Mouse (Mus musculus): ENCODE data around the gene C8a. TPM values are rescaled to one million over a fixed set of nuclear protein-coding genes. Genes with fewer than 3 reads are reported as not detected.

Gene C8a
- polyA plus RNA-seq, 1 experiment: not detected

DNA sequence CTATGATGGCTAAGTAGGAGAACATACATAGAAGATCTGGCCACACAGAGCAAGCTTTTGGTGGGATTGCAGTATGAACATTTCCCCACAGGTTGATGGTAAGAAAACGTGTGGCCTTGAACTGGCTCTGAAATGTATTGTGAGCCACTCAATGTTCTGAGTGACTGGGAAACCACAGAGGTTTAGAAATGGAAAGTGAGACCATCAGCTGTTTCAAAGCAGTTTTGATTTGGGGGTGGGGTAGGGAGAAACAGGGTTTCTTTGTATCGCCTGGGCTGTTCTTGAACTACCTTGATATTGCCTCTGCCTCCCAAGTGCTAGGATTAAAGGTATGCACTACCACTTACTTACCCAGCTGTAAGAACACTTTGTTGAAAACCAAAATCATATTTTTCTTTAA is 21.0 kb downstream of the C8a start:
- no peaks in the 10 kb centered on the region for H3K4me1 ChIP-seq (ENCODE audit: control insufficient read depth, insufficient read depth, low read length)
- TF ChIP-seq CTCF (IDR thresholded peaks at IDR 0.05; ENCODE audit: low read depth, low read length) (no peak), POLR2A (IDR thresholded peaks at IDR 0.05; ENCODE audit: borderline replicate concordance, low read depth, low read length) (no peak)
- no peak overlapping the region for H3K27ac ChIP-seq (ENCODE audit: insufficient read depth, low read depth, low read length)
- H3K4me3 ChIP-seq (ENCODE audit: insufficient read depth, low read length): no peak overlapping the region

DNA sequence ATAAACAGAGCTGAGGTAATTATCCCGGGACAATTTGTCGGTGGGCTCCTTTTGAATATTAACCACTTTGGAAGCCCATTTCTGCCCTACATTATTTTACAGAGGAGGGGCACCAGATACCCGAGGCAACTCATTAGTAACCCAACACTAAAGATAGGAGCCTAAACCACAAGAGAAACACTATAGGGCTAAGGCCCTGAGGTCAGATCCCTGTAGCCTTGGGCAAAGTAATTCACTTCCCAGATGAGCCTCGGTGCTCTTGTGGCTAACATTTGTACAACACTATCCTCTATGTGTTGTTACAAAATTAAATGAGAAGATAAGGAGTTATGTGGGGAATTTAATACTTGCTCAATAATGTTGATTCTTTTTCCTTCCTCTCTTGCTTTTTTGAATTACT is 32.7 kb downstream of the C8a start:
- no peak for TF ChIP-seq POLR2A (IDR thresholded peaks at IDR 0.05; ENCODE audit: borderline replicate concordance, low read depth, low read length)
- no peak for TF ChIP-seq CTCF (IDR thresholded peaks at IDR 0.05; ENCODE audit: low read depth, low read length)
- H3K27ac ChIP-seq (ENCODE audit: insufficient read depth, low read depth, low read length): no peak overlapping the region
- H3K4me1 ChIP-seq (ENCODE audit: control insufficient read depth, insufficient read depth, low read length): no peaks in the 10 kb centered on the region
- H3K4me3 ChIP-seq (ENCODE audit: insufficient read depth, low read length): no peak overlapping the region

DNA sequence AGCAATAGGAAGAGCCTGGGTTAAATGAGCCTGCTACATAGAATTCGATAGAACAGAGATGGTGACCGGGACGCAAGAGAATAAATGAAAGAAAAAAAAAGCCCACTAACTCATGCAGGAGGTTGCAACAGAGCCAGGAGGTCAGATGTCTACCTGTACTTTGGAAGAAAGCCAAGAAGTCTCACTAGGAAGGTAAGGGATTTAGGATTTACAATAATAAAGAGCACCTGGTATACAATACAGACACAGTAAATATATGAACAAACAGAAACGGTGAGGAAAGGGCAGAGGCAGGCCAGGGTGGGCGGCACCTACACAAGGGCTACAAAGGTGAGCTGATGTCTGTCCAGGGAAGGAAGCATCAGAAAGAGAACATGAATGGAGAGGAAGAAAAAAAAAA is 34.0 kb downstream of the C8a start:
- no peaks in the 10 kb centered on the region for H3K4me1 ChIP-seq (ENCODE audit: control insufficient read depth, insufficient read depth, low read length)
- H3K27ac ChIP-seq (ENCODE audit: insufficient read depth, low read depth, low read length): no peak overlapping the region
- H3K4me3 ChIP-seq (ENCODE audit: insufficient read depth, low read length): no peak overlapping the region
- no peak for TF ChIP-seq CTCF (IDR thresholded peaks at IDR 0.05; ENCODE audit: low read depth, low read length)
- TF ChIP-seq POLR2A (IDR thresholded peaks at IDR 0.05; ENCODE audit: borderline replicate concordance, low read depth, low read length): no peak

DNA sequence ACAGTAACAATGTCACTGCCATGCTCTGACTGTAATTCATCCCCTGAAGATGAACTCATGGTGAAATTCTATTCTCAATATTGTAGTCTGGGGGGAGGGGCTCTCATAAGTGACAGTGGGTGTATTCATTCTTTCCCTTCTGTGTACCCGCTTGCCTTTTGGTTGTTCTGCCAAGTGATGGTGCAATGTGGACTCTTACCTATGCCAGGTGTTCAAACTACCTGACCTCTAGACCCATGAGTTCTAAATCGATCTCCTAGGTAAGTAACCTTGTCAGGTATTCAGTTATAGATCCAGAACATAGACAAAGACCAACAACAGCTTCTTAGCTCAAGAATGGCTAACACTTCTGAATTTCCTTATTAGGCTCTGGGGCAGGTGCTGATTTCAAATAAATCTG is 37.9 kb downstream of the C8a start:
- H3K4me3 ChIP-seq (ENCODE audit: insufficient read depth, low read length): no peak overlapping the region
- H3K4me1 ChIP-seq (ENCODE audit: control insufficient read depth, insufficient read depth, low read length): no peaks in the 10 kb centered on the region
- no peak for TF ChIP-seq CTCF (IDR thresholded peaks at IDR 0.05; ENCODE audit: low read depth, low read length)
- TF ChIP-seq POLR2A (IDR thresholded peaks at IDR 0.05; ENCODE audit: borderline replicate concordance, low read depth, low read length): no peak
- H3K27ac ChIP-seq (ENCODE audit: insufficient read depth, low read depth, low read length): no peak overlapping the region

DNA sequence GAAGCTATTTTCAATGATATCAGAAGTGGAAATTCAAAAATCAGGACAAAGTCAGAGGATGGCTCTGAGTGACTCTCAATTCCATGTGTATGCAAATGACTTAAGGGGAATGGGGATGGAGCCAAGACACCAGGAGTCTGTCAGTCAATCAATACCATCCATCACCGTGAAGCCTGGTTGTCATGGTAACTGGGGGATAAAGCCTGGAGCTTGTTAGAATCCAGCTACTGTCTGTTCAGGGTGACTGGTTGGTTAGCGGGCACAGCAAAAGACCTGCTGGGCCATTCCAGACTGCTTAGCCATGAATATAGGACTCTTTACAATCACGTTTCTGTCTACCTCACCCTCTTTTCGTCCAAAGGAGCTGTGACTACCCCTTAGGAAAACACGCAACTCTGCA is 41.1 kb downstream of the C8a start:
- no peak for TF ChIP-seq POLR2A (IDR thresholded peaks at IDR 0.05; ENCODE audit: borderline replicate concordance, low read depth, low read length)
- no peak for TF ChIP-seq CTCF (IDR thresholded peaks at IDR 0.05; ENCODE audit: low read depth, low read length)
- Histone ChIP-seq H3K4me1 (ENCODE audit: control insufficient read depth, insufficient read depth, low read length) (no peaks in the 10 kb centered on the region), H3K27ac (ENCODE audit: insufficient read depth, low read depth, low read length) (no peak overlapping the region), H3K4me3 (ENCODE audit: insufficient read depth, low read length) (no peak overlapping the region)

DNA sequence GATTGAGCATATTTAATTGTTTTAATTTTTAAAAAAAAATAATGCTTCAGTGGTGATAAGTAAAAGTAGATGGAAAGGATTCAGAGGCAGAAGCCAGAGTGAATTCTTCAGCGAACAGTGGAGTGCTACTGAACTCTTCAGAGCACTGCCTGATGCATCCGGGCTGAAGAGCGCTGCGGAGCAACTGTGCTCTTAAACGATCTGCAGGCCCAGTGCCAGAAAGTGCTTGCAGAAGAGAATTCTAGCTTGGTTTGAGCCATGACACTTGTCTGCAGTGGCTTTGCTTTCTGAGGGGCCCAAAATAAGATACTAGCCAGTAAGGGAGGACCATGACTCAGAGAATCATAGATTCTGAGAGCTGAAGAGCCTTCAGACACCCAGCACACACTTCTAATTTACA is 47.3 kb downstream of the C8a start:
- Histone ChIP-seq H3K27ac (ENCODE audit: insufficient read depth, low read depth, low read length) (no peak overlapping the region), H3K4me3 (ENCODE audit: insufficient read depth, low read length) (no peak overlapping the region), H3K4me1 (ENCODE audit: control insufficient read depth, insufficient read depth, low read length) (no peaks in the 10 kb centered on the region)
- no peak for TF ChIP-seq CTCF (IDR thresholded peaks at IDR 0.05; ENCODE audit: low read depth, low read length)
- no peak for TF ChIP-seq POLR2A (IDR thresholded peaks at IDR 0.05; ENCODE audit: borderline replicate concordance, low read depth, low read length)

DNA sequence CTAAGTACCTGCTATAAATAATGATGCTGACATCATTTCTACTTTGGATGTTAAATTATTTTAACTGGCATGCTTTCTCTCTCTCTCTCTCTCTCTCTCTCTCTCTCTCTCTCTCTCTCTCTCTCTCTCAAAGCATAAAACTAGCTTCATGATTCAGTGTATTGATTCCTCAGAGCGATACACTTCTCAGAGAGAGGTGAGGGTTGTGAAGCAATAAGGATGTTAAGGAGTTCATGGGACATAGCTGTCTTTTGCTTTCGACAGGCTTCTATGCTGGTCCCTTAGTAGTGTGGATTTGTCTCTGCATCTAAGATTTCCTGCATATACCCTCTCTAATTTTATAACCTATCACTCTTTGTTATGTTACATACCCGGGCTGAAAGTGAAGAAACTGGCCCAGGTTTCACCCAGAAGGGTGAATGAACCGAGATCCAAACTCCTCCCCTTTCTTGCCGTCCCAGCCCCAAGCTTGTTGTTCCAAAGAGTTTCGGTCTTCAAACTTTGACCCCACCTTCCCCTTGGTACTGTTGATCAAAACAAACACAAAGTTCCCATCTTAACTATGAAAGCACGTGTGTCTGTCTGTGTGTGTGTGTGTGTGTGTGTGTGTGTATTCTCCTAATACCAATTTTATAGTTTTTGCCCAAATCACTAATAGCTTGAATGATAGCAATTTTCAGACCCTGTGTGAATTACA is 51.7 kb downstream of the C8a start:
- TF ChIP-seq POLR2A (IDR thresholded peaks at IDR 0.05; ENCODE audit: borderline replicate concordance, low read depth, low read length) (no peak), CTCF (IDR thresholded peaks at IDR 0.05; ENCODE audit: low read depth, low read length) (no peak)
- no peak overlapping the region for H3K4me3 ChIP-seq (ENCODE audit: insufficient read depth, low read length)
- no peak overlapping the region for H3K27ac ChIP-seq (ENCODE audit: insufficient read depth, low read depth, low read length)
- H3K4me1 ChIP-seq (ENCODE audit: control insufficient read depth, insufficient read depth, low read length): no peaks in the 10 kb centered on the region

DNA sequence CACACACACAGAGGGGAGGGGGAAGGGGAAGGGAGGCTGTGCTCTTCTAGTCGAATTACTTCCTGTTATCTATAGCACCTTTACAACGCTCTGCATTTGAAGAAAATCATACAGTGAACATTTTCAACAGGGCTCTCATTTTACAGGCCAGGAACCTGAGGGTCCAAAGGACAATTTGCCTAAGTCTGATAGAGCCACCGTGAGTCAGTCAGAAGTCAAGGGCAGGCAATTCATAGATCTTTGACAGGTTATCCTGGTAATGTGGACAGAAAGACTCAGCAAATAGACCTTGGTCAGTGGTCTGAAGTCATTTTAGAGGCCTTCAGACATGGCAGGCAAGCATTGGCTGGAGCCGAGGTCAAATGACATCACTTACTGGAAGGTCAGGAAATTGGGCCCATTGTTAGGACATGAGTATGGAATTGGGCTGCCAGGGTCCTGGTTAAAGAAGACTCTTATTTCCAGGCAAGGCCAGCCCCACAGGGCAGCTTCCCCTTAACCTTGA is 52.5 kb downstream of the C8a start:
- Histone ChIP-seq H3K27ac (ENCODE audit: insufficient read depth, low read depth, low read length) (no peak overlapping the region), H3K4me3 (ENCODE audit: insufficient read depth, low read length) (no peak overlapping the region), H3K4me1 (ENCODE audit: control insufficient read depth, insufficient read depth, low read length) (no peaks in the 10 kb centered on the region)
- TF ChIP-seq CTCF (IDR thresholded peaks at IDR 0.05; ENCODE audit: low read depth, low read length): no peak

DNA sequence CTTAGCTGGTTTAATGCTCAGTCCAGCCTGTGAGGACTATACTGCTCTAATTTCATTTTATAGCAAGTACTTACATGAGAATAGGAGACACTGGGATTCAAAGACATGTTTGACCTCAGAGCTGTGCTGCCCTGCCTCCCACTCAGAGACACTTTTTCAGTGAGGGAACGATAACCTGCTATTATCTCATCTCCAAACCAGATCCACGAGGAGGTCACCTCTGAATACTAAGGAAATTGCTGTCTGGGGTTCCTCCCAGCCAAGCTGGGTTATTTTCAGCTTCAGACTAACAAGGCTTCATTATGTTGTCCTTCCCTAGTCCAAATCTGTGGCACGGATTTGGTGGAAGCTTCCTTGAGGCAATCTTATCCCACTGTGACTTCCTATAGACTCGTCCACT is 56.3 kb downstream of the C8a start:
- H3K4me1 ChIP-seq (ENCODE audit: control insufficient read depth, insufficient read depth, low read length): no peaks in the 10 kb centered on the region
- no peak overlapping the region for H3K27ac ChIP-seq (ENCODE audit: insufficient read depth, low read depth, low read length)

DNA sequence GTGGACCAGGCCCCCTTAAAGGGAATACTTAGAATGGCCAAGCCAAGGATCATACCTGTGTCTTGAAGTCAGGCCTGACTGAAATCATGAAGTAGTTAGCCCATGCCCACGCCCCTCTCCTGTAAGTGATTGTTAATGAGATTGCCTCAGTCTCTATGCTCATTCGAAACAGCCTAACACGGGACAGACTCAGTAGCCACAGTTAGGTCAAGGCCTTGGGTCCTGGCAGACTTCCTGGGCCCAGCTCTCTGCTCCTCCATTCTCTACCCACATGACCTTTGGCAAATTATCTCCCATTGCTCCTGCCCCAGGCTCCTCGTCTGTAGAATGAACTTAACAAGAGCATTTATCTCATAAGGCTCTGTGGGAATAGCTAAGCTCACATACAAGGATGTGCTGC is 57.2 kb downstream of the C8a start:
- no peak overlapping the region for H3K27ac ChIP-seq (ENCODE audit: insufficient read depth, low read depth, low read length)
- TF ChIP-seq POLR2A (IDR thresholded peaks at IDR 0.05; ENCODE audit: borderline replicate concordance, low read depth, low read length): no peak
- no peak for TF ChIP-seq CTCF (IDR thresholded peaks at IDR 0.05; ENCODE audit: low read depth, low read length)
- no peak overlapping the region for H3K4me3 ChIP-seq (ENCODE audit: insufficient read depth, low read length)
- H3K4me1 ChIP-seq (ENCODE audit: control insufficient read depth, insufficient read depth, low read length): no peaks in the 10 kb centered on the region

More for the DNA sequence above, 56.3 kb downstream of the C8a start:
- TF ChIP-seq CTCF (IDR thresholded peaks at IDR 0.05; ENCODE audit: low read depth, low read length) (no peak), POLR2A (IDR thresholded peaks at IDR 0.05; ENCODE audit: borderline replicate concordance, low read depth, low read length) (no peak)
- H3K4me3 ChIP-seq (ENCODE audit: insufficient read depth, low read length): no peak overlapping the region
